Mouse (Mus musculus) hindbrain, embryonic 10.5 days (tissue): ENCODE measurements around the gene Zfp335. TPM values are rescaled to one million over a fixed set of nuclear protein-coding genes. Genes with fewer than 3 reads are reported as not detected.

Experiments used
- DNase-seq: peaks from one replicate; pipeline ENCODE4 v3.0.0-alpha.2; 2017; ENCODE audit warnings: low spot score
- H3K27ac ChIP-seq: fragments of 300-500 bp; sonication (generic); 2 replicates; pipeline ENCODE4 v1.5.1; 2016; ENCODE audit warnings: mild to moderate bottlenecking, moderate library complexity
- H3K27me3 ChIP-seq: fragments of 300-500 bp; sonication (generic); 2 replicates; pipeline ENCODE4 v1.6.1; 2016; ENCODE audit warnings: mild to moderate bottlenecking; ENCODE audit not compliant: poor library complexity, insufficient read depth, severe bottlenecking
- H3K36me3 ChIP-seq: fragments of 300-500 bp; sonication (generic); 2 replicates; pipeline ENCODE4 v1.6.1; 2016; ENCODE audit warnings: mild to moderate bottlenecking, moderate library complexity
- H3K4me1 ChIP-seq: fragments of 300-500 bp; sonication (generic); replicated peaks from 2 replicates; pipeline ENCODE4 v1.6.1; 2016; ENCODE audit warnings: mild to moderate bottlenecking
- H3K4me3 ChIP-seq: fragments of 300-500 bp; sonication (generic); 2 replicates; pipeline ENCODE4 v1.5.1; 2016; ENCODE audit warnings: mild to moderate bottlenecking, moderate library complexity
- H3K9me3 ChIP-seq: fragments of 300-500 bp; sonication (generic); 2 replicates; pipeline ENCODE4 v1.6.1; 2016; ENCODE audit warnings: mild to moderate bottlenecking, moderate library complexity
- WGBS: fragments of 180-500 bp; shearing (Covaris S2); methylation state at CpG from one replicate; pipeline ENCODE4 v1.1.7; 2016; 5-methylcytosine and 5-hydroxymethylcytosine counted together
- polyA plus RNA-seq: library from polyadenylated mRNA; unstranded; fragments of >200 nt; fragmentation: Nextera tagmentation; extraction: Ambion mirVana; gene quantifications from 2 replicates; pipeline ENCODE4 v1.2.1, GENCODE M21; 2016

The Zfp335 gene
- polyA plus RNA-seq, 1 experiment from 2014 or later: 18.4 TPM

- Histone ChIP-seq H3K27me3 (no peaks in the 10 kb centered on the region), H3K4me1 (peaks cover 17% of the 10 kb centered on the region), H3K27ac (no peak overlapping the region), H3K9me3 (no peaks in the 10 kb centered on the region), H3K36me3 (peaks cover 41% of the 10 kb centered on the region), H3K4me3 (no peak overlapping the region)
- no peak for DNase-seq
- 67% methylated on average over 10 of the region's 10 CpGs for WGBS
These were observed 5.8 kb upstream of the Zfp335 start for GRCm38 (mm10) chr2:164917371-164917770.

- Histone ChIP-seq H3K4me1 (peaks cover 18% of the 10 kb centered on the region), H3K27ac (no peak overlapping the region), H3K4me3 (no peak overlapping the region), H3K36me3 (peaks cover 41% of the 10 kb centered on the region), H3K27me3 (no peaks in the 10 kb centered on the region), H3K9me3 (no peaks in the 10 kb centered on the region)
- WGBS: 81% methylated on average over 5 of the region's 5 CpGs
- DNase-seq: no peak
These were observed 5.3 kb upstream of the Zfp335 start for GRCm38 (mm10) chr2:164916820-164917219.

- no peaks in the 10 kb centered on the region for H3K27me3 ChIP-seq
- no peaks in the 10 kb centered on the region for H3K9me3 ChIP-seq
- H3K36me3 ChIP-seq: peaks cover 29% of the 10 kb centered on the region
- H3K4me1 ChIP-seq: peaks cover 37% of the 10 kb centered on the region
- DNase-seq: no peak
- H3K4me3 ChIP-seq: no peak overlapping the region
- no peak overlapping the region for H3K27ac ChIP-seq
- 97% methylated on average over 2 of the region's 2 CpGs for WGBS
These were observed 1.9 kb upstream of the Zfp335 start for GRCm38 (mm10) chr2:164913428-164913786.

- Histone ChIP-seq H3K4me1 (peaks cover 37% of the 10 kb centered on the region), H3K4me3 (peak overlapping the region; percentile 73), H3K9me3 (no peaks in the 10 kb centered on the region), H3K27ac (peak overlapping the region; percentile 100; the same call in 1 of the 2 replicates), H3K27me3 (no peaks in the 10 kb centered on the region), H3K36me3 (peaks cover 31% of the 10 kb centered on the region)
- 91% methylated on average over 9 of the region's 9 CpGs for WGBS
- no peak for DNase-seq
These were observed 1.3 kb upstream of the Zfp335 start for GRCm38 (mm10) chr2:164912749-164913427.

- peaks cover 38% of the 10 kb centered on the region for H3K36me3 ChIP-seq
- no peak for DNase-seq
- 25% methylated on average over 12 of the region's 12 CpGs for WGBS
- no peaks in the 10 kb centered on the region for H3K9me3 ChIP-seq
- peak overlapping the region; percentile 100 for H3K27ac ChIP-seq
- H3K27me3 ChIP-seq: no peaks in the 10 kb centered on the region
- H3K4me3 ChIP-seq: peak overlapping the region; percentile 73
- H3K4me1 ChIP-seq: peaks cover 33% of the 10 kb centered on the region
These were observed 594 bp upstream of the Zfp335 start for GRCm38 (mm10) chr2:164912151-164912550.

GRCm38 (mm10) chr2:164910360-164911061 is 1.0 kb downstream of the Zfp335 start:
- Histone ChIP-seq H3K27ac (peak overlapping the region; percentile 100), H3K9me3 (peaks cover 8% of the 10 kb centered on the region), H3K4me1 (peaks cover 33% of the 10 kb centered on the region), H3K4me3 (peak overlapping the region; percentile 73), H3K36me3 (peaks cover 53% of the 10 kb centered on the region), H3K27me3 (no peaks in the 10 kb centered on the region)
- DNase-seq: no peak
- WGBS: 6% methylated on average over 37 of the region's 37 CpGs

GRCm38 (mm10) chr2:164909542-164909941 is 2.0 kb downstream of the Zfp335 start:
- 0 out of 2 replicates have a peak overlapping the region, but pooled peaks have one; percentile 12 for H3K27ac ChIP-seq
- DNase-seq: peak; percentile 41
- no peaks in the 10 kb centered on the region for H3K27me3 ChIP-seq
- peaks cover 8% of the 10 kb centered on the region for H3K9me3 ChIP-seq
- H3K4me1 ChIP-seq: peaks cover 33% of the 10 kb centered on the region
- peak overlapping the region; percentile 73; the same call in 1 of the 2 replicates for H3K4me3 ChIP-seq
- WGBS: 93% methylated on average over 1 of the region's 1 CpGs
- peaks cover 59% of the 10 kb centered on the region for H3K36me3 ChIP-seq

- H3K9me3 ChIP-seq: peaks cover 8% of the 10 kb centered on the region
- H3K4me3 ChIP-seq: peak overlapping the region; percentile 73; the same call in 1 of the 2 replicates
- peaks cover 34% of the 10 kb centered on the region for H3K4me1 ChIP-seq
- DNase-seq: no peak
- H3K27ac ChIP-seq: 0 out of 2 replicates have a peak overlapping the region, but pooled peaks have one; percentile 12
- H3K36me3 ChIP-seq: peaks cover 60% of the 10 kb centered on the region
- WGBS: 92% methylated on average over 3 of the region's 3 CpGs
- no peaks in the 10 kb centered on the region for H3K27me3 ChIP-seq
These were observed 2.5 kb downstream of the Zfp335 start for GRCm38 (mm10) chr2:164909100-164909499.

- Histone ChIP-seq H3K36me3 (peaks cover 66% of the 10 kb centered on the region), H3K4me1 (peaks cover 33% of the 10 kb centered on the region), H3K4me3 (no peak overlapping the region), H3K27ac (no peak overlapping the region), H3K9me3 (peaks cover 8% of the 10 kb centered on the region), H3K27me3 (no peaks in the 10 kb centered on the region)
- no peak for DNase-seq
- WGBS: 93% methylated on average over 5 of the region's 5 CpGs
These were observed 3.5 kb downstream of the Zfp335 start for GRCm38 (mm10) chr2:164908011-164908410.

GRCm38 (mm10) chr2:164907511-164907910 is 4.0 kb downstream of the Zfp335 start:
- 95% methylated on average over 12 of the region's 12 CpGs for WGBS
- Histone ChIP-seq H3K27me3 (no peaks in the 10 kb centered on the region), H3K9me3 (peaks cover 8% of the 10 kb centered on the region), H3K4me1 (peaks cover 35% of the 10 kb centered on the region), H3K27ac (no peak overlapping the region), H3K4me3 (no peak overlapping the region), H3K36me3 (peaks cover 71% of the 10 kb centered on the region)
- no peak for DNase-seq

GRCm38 (mm10) chr2:164906071-164906470 is 5.5 kb downstream of the Zfp335 start:
- DNase-seq: no peak
- Histone ChIP-seq H3K4me1 (peaks cover 35% of the 10 kb centered on the region), H3K9me3 (peaks cover 8% of the 10 kb centered on the region), H3K27ac (no peak overlapping the region), H3K36me3 (peaks cover 86% of the 10 kb centered on the region), H3K4me3 (no peak overlapping the region), H3K27me3 (no peaks in the 10 kb centered on the region)
- 98% methylated on average over 4 of the region's 4 CpGs for WGBS

GRCm38 (mm10) chr2:164903496-164903895 is 8.1 kb downstream of the Zfp335 start:
- Histone ChIP-seq H3K36me3 (peaks cover 100% of the 10 kb centered on the region), H3K27ac (no peak overlapping the region), H3K4me1 (peaks cover 16% of the 10 kb centered on the region), H3K9me3 (peaks cover 8% of the 10 kb centered on the region), H3K27me3 (no peaks in the 10 kb centered on the region), H3K4me3 (no peak overlapping the region)
- WGBS: 65% methylated on average over 1 of the region's 1 CpGs
- no peak for DNase-seq

GRCm38 (mm10) chr2:164901380-164901779 is 10.2 kb downstream of the Zfp335 start:
- no peak for DNase-seq
- Histone ChIP-seq H3K4me3 (no peak overlapping the region), H3K27me3 (no peaks in the 10 kb centered on the region), H3K27ac (0 out of 2 replicates have a peak overlapping the region, but pooled peaks have one; percentile 17), H3K9me3 (peaks cover 5% of the 10 kb centered on the region), H3K4me1 (peaks cover 16% of the 10 kb centered on the region), H3K36me3 (peaks cover 100% of the 10 kb centered on the region)
- 92% methylated on average over 13 of the region's 13 CpGs for WGBS
